Mouse (Mus musculus) ES-Bruce4 (cell line): ENCODE results near the gene Acsl1.
"Not testable (repeated sequence)": the region's sequence is repeated elsewhere in the genome, so short reads cannot be mapped to it uniquely, and the experiment has no call there.

Experiments used
- CTCF ChIP-seq: IDR thresholded peaks from one replicate; pipeline ENCODE4 v1.8.1; 2011; ENCODE audit warnings: low read depth, low read length
- POLR2A ChIP-seq: IDR thresholded peaks from one replicate; pipeline ENCODE4 v1.8.1; 2011; ENCODE audit warnings: low read length; ENCODE audit not compliant: insufficient read depth

DNA sequence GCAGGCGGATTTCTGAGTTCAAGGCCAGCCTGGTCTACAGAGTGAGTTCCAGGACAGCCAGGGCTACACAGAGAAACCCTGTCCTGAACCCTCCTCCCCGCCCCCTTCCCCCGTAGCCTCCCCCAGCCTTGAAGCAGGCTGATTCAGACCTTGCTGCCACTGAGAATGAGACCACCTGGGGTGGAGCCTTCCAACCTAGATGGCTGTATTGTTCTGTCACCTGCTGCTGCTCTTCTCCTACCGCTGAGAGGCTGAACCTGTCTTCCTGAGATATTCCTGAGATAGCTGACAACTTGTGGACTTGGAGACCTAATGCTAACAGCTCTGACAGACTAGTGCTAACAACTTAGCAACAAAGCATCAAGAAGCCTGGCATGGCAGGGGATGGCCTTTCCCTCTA, 113.5 kb downstream of the Acsl1 start:
- TF ChIP-seq CTCF, POLR2A: not testable (repeated sequence)
